Mouse (Mus musculus): ENCODE data around the gene Ehd1. TPM values are rescaled to one million over a fixed set of nuclear protein-coding genes. Genes with fewer than 3 reads are reported as not detected.
A peak's percentile ranks its signal among the peaks of the same experiment; 100 is the strongest.

Ehd1 gene
- total RNA-seq, 4 experiments from 2014 or later, result 24.1 to 29.2 (median 26.5) TPM

DNA sequence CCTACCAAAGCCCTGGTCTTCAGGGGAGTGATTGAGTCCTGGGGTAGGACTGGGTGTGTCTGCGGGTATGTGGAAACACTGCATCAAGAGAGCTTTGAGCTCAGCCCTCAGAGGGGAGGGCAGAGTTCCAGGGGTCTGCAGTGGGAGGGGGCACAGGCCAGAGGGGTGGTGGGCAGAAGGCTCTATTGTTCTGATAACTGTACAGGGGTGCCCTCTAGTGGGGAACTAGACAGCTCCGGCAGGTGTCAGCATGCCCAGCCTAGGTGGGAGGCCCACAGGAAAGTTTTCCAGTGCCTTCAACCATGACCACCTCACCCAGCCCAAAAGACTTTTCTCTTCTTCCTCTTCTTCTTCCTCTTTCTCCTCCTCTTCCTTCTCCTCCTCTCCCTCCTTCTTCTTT is 16.1 kb upstream of the Ehd1 start:
- DNase-seq (ENCODE audit: low spot score in 2 of 2), result no peak

DNA sequence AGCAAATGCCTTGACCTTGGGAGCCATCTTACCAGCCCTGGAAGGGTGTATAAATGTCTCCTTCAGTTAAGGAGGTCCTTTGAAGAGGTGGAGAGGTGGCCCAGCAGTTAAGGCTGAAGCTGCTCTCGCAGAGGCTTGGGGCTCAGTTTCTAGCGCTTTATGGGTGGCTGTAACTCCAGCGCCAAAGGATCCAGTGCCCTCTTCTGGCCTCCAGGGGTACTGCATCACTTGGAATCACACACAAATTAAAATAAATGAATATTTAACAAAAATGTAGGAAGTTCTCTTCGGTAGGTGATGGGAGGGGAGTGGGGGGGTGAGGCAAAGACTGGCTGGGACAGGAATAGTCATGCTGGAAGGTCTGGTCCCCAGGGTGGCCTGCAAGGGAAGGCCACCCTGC is 15.6 kb upstream of the Ehd1 start:
- no peak for DNase-seq (ENCODE audit: low spot score in 2 of 2)

GRCm38 (mm10) chr19:6261379-6261778 is 15.1 kb upstream of the Ehd1 start:
- DNase-seq (ENCODE audit: low spot score in 2 of 2), result no peak

DNA sequence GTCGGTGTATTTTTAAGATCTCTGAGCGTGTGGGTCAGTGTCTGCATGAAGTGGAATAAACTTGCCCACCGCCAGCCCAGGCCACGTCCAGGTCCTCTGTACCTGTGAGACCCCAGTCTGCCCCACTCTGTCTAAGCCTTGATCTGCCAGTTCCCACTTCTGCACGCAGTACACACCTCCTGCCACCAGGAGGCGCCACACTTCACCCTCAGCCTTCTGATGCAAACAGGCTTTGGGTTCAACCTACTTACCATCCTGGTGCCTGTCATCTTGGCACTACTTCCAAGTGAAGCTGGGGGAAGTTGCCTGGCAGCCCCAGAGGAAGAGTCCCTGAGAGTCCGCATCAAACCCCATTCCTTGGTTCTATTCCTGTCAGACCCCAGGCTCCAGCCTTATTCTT is 14.3 kb upstream of the Ehd1 start:
- peak; percentile 48 to 60 for DNase-seq (ENCODE audit: low spot score in 2 of 2)

GRCm38 (mm10) chr19:6262839-6263433 is 13.6 kb upstream of the Ehd1 start:
- no peak for DNase-seq (ENCODE audit: low spot score in 2 of 2)

DNA sequence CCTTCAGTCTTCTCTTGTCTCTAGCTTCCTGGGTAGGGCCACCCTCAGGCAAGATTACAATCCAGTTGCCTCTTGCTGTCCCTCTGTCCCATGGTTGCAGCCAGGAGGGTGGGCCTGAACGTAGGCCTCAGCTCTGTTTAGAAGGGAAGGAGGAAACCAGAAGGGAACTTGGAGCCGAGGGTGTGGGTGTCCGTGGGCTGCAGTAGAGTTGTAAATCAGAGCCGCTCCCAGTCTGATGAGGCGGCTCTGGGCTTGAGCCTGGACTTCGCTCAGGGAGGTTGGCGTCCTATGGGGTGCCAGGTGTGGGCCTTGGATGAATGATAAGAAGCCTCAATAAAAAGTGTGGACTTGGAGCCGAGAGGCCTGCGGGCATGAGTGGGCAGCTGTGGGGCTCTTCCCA is 12.3 kb upstream of the Ehd1 start:
- no peak for DNase-seq (ENCODE audit: low spot score in 2 of 2)

DNA sequence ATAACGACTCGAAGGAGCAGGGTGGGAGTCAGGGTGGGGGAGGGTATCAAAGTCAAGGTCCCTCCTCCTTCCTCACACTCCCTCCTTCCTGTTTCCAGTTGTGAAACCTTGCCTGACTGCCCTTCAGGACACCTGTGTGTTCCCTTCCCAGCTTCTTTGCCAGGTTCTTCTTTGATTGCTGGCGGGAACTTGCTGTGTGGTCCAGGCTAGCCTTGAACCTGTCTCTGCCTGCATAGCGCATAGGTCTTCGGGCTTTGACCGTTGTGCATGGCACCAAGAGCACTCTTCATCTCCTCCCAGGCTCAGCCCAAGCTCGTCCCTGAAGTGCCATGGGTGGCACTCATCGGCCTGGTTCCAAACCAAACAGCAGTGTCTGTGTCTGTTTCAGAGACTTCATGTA is 11.6 kb upstream of the Ehd1 start:
- no peak for DNase-seq (ENCODE audit: low spot score in 2 of 2)

- no peak for DNase-seq (ENCODE audit: low spot score in 2 of 2)
These were observed 10.8 kb upstream of the Ehd1 start for GRCm38 (mm10) chr19:6265727-6266182.

GRCm38 (mm10) chr19:6267306-6268169 is 9.0 kb upstream of the Ehd1 start:
- no peak for DNase-seq (ENCODE audit: low spot score in 2 of 2)

DNA sequence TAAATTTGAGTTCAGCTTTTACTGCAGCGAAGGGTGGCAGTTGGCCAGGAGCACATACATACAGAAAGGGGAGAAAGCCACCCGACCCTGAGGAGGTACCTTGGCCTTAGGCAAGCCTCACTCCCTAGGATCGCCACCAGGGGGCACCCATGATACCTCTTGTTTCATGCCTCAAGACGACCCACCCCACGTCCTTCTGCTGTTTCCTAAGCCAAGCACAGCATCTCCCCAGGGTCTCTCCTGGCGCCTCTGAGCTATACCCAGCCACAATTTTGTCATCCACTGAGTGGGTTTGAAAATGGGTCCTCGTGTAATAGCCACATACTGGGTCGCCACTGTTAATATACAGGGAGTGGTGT is 8.4 kb upstream of the Ehd1 start:
- peak; percentile 84 to 86 for DNase-seq (ENCODE audit: low spot score in 2 of 2)

- no peak for DNase-seq (ENCODE audit: low spot score in 2 of 2)
These were observed 7.8 kb upstream of the Ehd1 start for GRCm38 (mm10) chr19:6268670-6269132.

GRCm38 (mm10) chr19:6269798-6270475 is 6.6 kb upstream of the Ehd1 start:
- no peak for DNase-seq (ENCODE audit: low spot score in 2 of 2)

- DNase-seq (ENCODE audit: low spot score in 2 of 2), result no peak
These were observed 5.9 kb upstream of the Ehd1 start for GRCm38 (mm10) chr19:6270661-6271060.

GRCm38 (mm10) chr19:6271206-6271605 is 5.3 kb upstream of the Ehd1 start:
- no peak for DNase-seq (ENCODE audit: low spot score in 2 of 2)

GRCm38 (mm10) chr19:6272053-6272452 is 4.5 kb upstream of the Ehd1 start:
- no peak for DNase-seq (ENCODE audit: low spot score in 2 of 2)

DNA sequence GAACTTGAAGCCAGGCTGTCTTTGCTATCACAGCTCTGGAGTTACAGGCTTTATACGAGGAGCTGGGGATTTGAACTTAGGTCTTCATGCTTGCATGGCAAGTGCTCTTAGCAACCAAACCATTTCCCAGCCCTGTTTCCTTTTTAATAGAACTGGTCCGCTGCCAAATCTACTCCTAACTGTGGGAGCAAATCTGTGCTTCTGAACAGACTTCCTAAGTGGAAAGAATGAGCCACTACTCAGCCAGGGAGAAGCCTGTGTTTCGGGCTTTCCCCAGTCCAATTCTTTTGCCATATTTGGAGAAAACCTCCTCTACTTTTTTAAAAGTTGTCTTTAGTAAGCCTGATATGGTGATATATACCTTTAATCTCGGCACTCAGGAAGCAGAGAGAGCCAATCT is 3.8 kb upstream of the Ehd1 start:
- no peak for DNase-seq (ENCODE audit: low spot score in 2 of 2)

- DNase-seq (ENCODE audit: low spot score in 2 of 2), result no peak
These were observed 2.9 kb upstream of the Ehd1 start for GRCm38 (mm10) chr19:6273592-6273991.

GRCm38 (mm10) chr19:6273998-6274608 is 2.4 kb upstream of the Ehd1 start:
- DNase-seq (ENCODE audit: low spot score in 2 of 2), result no peak

GRCm38 (mm10) chr19:6275740-6276389 is 660 bp upstream of the Ehd1 start:
- DNase-seq (ENCODE audit: low spot score in 2 of 2), result no peak

DNA sequence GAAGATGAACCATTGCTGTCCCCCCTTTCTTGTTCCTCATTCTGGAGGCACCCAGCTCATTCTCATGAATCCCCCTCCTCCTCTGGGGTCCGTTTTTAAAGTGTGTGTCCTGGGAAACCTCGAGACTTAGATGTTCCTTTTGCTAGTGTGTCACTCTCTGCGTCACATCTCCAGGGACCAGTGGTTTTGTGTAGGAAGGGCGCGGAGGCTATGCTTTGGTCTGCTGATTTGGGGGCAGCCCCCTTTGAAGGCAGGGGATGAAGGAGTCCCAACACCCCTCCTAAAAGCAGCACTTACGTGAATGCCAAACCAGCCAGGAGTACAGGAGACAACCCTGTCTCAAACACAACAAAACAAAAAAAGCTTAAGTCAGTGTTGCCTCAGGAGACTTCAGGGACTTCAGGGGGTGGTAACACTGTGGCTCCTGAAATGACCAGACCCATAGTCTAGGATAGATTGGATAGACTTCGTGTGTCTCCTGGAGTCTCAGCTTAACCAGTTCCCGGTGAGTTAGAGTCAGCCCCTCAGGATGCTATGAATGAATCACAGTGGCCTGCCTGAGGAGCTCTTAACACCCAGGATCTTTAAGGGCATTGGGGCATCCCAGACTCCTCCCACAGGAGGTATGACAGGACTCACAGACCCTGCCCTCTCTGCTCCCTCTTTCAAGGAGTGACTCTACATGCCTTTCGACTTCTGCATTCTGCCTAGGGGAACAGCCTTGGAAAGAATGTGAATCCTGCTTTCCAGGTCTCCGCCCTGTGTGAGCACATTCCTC is 1.3 kb downstream of the Ehd1 start:
- DNase-seq (ENCODE audit: low spot score in 2 of 2), result peak; percentile 66 to 73
